Mouse (Mus musculus): ENCODE measurements at regions not wholly inside any gene's neighbourhood (a gene's known extent, or its start where the extent isn't known, plus 50 kb on each side); places are given as distances from the start of the nearest gene placed in this dataset.
A peak's percentile ranks its signal among the peaks of the same experiment; 100 is the strongest.

DNA sequence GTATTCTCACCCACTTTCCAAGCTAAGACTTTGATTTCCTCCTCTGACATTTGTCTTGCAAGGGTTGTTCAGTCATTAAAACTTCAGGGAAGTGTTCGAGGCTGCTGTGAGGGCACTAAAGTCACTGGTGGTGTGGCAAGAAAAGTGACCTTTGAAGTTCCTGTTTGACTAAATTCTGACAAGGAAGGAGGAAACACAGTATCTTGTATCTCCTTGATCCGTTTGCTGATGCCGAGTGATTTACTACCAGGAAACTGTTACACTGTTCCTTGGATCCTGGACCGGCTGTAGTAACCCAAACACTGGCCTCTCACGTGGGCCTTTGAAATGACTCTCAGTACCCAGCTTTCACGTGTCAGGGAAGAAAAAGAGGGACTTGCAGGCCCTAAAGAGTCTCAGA, 53.5 kb upstream of the Ralgapa2 start:
- no peak for DNase-seq (ENCODE audit: low read depth, low spot score)

DNA sequence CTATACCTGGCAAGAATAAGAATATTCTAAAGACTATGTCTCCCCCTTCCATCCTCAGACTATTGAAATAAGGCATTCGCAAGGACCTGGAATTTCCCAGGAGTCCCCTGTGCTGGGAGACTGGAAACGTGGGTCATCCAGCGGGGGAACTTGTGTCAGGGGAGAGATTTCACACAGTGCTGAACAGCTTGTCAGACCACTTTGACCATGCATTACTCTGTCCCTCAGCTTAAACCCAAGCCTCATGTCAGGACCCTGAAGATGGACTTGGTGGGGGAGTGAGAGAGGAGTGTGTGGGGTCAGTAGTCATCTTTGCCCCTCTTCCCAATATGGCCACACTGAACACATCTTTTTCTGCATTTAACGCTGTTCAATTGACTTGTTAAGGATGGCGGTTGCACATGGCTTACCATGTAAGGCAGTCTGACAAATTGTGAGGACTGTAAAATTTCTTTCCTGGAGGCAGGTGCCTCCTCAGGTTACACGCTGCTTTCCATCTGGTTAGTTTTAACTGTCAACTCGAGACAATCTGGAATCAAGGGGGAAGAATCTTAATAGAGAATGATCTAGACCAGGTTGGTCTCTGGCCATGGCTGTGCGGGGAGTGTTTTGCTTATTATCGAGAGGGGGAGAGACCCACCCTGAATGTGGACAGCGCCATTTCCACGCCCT, 56.2 kb upstream of the Ralgapa2 start:
- DNase-seq (ENCODE audit: low read depth, low spot score), result no peak

DNA sequence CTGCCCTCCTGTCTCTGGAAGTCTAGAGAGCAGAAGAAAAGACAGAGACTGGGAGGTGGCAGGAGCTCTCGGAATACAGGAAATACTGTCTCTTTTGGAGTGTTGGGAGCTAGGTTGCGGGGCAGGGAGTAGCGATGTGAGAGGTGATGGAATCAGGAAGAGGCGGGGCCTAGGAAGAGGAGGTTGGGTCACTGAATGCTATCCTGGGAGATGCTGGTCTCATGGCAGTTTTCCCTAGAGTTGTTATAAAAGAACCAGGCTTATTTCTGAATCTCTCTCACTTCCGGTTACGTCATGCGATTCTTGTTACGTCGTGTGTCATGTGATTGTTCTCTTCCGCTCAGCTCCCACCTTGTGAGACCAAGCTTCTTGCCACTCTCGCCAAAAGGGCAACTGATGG, 58.9 kb upstream of the Ralgapa2 start:
- no peak for DNase-seq (ENCODE audit: low read depth, low spot score)

DNA sequence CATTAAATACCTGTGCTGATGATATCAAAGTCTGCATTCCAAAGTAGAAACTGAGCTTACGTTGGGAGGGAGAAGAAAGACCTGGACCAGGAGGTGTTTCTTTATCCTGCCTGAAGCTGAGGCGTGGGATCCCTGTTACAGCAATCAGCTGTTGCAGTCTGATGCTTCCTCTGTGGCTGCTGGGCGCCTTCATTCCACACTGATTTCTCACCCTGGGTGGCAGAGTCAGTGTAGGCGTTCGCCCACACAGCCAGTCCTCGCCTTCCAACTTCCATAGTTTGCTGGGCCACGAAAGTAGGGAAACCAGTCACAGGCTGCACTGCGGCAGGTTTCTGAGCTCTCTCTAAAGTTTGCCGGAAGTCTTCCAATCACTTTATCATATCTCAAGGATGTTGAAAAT, 59.7 kb upstream of the Ralgapa2 start:
- no peak for DNase-seq (ENCODE audit: low read depth, low spot score)

DNA sequence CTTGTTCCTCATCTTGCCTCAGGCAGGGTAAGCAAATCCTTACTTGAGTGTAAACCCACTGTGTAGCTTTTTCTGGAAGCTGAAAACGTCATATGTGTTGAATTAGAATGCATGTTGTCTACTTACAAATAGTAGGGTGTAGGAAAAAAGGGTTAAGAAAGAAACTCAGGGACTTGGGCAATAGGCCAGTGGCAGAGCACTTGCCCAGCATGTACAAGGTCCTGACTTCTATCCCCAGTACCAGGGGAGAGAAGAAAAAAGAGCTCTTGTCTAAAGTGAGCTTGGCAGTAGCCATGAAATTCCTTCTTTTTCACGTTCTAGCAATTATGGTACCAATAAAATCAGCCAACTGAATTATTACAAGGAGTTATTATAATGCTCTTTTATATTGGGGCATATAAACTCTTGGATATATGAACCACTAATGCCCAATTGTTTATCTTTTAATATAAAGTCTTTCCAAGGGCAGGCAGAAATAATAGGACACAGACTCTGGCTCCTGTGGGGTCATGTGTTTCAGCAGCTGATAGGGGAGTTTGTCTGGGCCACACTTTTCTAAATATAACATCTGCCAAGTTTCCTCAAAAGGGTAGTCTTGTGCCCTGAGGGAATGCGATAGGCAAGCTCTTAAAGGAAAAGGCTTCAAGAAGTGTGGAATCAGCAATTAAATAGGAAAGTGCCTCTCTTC, 63.6 kb upstream of the Ralgapa2 start:
- no peak for DNase-seq (ENCODE audit: low read depth, low spot score)

DNA sequence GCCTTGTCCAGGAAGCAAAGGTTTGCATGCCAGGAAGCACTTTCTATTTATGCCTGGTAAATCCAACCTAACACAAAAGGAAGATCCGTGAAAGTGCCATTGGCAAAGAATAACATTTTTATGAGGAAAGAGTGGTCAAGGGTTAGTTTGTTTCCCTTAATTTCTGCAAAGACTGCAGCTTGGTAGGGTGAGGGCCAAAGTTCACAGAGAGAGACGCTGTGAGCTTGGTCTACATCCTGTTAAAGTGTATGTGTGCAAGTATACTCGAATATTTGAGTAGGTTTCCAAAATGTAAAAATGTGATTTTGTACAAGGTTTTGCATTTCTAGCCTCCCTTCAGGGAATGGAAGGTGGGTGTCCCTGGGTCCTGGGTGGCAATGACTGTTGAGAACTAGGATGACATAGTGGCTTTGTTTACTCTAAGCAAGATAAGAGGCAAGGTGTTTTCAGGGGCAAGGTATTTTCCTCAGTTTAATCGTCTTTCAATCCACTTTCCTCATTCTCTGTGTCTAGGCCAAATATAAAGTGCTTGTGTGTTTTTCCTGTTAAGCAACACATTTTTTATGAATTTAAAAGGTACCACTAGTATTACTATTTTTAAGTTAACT, 64.3 kb upstream of the Ralgapa2 start:
- DNase-seq (ENCODE audit: low read depth, low spot score), result no peak

DNA sequence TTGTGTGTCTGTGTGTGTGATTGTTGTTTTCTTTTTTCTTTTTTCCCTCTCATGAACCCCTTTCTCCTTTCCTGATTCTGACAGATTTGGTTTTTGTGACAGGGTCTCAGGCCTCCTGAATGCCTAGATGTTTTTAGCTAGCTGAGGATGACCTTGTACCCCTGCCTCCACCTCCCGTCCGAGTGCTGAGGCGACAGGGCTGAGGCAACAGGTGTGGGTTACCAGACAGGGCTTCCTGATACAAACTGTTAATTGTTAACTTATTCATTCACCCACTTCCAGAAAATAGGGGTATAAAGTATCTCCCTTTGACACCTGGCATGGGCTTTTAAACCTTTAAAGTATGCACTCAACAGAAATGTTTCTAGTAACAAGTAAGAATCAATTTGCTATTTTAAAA, 65.0 kb upstream of the Ralgapa2 start:
- no peak for DNase-seq (ENCODE audit: low read depth, low spot score)

DNA sequence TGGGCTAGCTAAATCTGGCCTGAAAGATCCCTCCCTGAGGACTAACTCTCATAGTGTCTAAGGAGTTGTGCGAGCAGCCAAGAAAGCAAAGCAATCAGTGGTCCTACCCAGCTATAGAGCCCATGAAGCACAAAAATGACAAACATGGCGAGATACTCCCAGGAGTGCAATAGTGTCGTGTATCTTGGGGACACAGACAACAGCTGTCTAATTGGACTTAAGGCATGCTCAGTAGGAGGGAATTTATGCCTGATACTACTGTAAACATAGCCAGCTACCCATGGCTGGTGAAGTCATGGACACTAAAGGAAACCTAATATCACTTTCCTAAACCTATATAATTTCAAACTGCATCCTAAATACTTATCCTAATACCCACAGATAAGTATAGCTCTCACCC, 69.1 kb upstream of the Ralgapa2 start:
- DNase-seq (ENCODE audit: low read depth, low spot score), result no peak

DNA sequence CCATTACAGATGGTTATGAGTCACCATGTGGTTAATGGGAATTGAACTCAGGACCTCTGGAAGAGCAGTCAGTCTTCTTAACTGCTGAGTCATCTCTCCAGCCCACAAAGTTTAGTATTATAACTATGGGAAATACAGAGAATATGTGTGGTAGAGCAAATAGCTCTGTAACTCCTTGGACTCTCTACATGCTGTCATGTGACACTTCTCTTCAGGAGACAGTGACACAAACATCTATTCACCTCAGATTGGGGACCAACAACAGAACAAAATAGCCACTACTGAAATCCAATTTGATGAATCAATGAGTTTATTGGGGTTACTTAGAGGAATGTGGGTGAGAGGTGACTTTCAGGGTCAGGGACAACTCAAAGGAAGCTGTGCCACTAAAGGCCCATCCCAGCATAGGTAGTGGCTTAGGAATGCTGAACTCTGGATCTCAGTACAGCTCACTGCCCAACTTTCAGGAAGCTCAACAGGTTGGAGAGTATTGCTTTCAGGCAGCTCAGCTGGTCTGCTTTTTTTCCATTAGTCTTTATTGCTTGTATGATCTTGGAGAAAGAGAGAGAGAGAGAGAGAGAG, 71.8 kb upstream of the Ralgapa2 start:
- no peak for DNase-seq (ENCODE audit: low read depth, low spot score)

DNA sequence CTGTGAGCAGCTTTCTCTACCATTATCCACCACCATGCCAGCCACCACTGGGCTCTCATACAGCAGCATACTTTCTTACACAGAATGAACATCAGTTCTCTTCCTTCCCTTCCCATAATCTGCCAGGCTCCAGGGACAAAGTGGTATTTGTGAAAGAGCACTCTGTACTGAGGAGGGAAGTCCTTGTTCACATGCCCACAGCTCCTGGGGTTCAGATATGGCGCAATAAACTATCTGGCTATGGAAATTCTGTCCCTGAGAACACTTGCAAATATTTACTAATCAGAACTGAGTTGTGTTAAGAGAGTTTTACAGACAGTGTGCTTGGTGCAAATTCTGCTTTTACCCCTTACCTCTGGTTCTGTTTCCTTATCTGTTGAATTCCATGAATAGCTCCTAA, 74.2 kb upstream of the Ralgapa2 start:
- no peak for DNase-seq (ENCODE audit: low read depth, low spot score)

DNA sequence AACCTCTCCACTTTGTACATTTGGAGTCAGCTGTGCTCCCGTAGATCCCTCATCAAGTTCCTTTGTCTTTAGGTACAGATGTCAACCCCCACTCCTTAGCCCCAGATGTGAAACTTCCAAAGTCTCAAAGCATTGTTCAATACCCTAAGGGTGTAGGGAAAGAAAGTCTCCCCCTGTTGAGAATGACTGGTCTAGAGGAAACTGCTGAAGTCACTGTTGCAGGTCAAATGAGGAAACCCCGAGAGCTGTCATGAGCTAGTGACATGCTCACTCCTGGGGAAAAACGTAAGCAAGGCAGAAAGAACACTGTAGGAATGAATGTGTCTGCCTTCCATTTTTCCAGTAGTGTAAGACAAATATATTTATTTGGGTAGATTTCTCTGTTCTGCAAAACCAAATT, 74.8 kb upstream of the Ralgapa2 start:
- no peak for DNase-seq (ENCODE audit: low read depth, low spot score)

DNA sequence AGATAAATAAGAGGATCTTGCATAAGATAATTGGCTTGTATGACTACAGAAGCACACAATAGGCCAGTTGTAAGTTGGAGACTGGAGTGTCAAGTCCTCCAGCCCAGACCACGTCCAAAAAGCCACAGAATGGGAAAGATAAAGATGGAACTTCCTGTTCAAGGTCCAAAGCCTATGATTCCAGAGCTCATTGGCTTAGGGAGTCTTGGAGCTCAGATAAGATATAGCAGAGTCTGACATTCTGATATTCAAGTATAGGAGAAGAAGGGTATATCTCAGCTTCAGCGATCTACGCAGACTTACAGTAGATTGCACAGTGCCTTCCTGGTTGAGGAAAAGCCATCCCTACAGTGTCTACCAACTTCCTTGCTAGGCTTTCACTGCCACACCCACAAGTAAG, 77.7 kb upstream of the Ralgapa2 start:
- no peak for DNase-seq (ENCODE audit: low read depth, low spot score)

DNA sequence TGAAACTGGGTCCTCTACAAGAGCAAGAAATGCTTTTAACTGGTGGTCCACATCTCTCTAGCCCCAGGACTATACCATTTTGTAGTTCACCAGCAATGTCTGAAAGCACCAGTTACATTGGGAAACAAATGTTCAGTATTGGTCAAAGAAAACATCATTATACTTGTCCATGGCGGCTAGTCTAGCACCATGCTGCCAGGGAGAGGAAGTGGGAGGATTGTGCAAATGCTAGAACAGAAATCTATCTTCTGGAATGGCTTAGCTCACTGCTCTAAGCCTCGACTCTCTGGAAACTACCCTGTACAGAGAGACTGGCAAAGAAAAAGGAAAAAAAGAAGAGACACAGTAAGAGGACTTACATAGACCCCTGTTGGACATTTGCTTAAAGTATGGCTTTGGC, 81.1 kb upstream of the Ralgapa2 start:
- DNase-seq (ENCODE audit: low read depth, low spot score), result no peak

DNA sequence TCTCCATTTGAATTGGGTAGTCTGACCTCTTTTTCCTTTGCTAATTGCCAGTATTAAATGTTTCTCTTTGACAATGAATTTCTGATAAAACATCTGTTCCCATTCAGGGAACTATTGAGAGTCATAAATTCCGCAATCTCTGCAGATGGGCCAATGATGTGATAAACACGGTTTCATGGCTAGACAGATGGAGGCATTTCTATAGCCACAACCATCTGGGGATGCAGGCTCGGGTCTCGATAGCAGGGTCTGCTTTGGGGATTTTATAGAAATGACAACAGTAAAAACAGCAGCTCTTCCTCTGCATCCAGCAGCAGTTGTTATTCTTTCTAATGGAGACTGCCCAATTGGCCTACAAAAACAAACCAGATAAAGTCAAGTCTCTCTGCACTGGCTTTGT, 82.1 kb upstream of the Ralgapa2 start:
- no peak for DNase-seq (ENCODE audit: low read depth, low spot score)

DNA sequence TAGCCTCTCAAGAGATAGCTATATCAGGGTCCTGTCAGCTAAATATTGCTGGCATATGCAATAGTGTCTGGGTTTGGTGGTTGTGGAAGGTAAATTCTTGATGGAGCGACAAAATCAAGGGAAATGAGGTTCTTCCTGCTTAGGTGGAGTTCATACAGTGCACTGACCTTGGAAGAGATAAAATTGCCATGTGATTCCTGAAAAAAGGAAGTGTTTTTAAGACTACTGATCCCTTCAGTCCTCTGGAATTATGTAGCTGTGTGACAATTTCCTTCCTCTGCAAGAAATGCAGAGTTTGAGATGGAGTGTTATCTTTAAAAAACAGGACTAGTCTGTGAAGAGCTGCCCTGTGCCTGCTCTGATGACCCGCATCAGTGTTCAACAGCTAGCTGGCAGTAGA, 83.5 kb upstream of the Ralgapa2 start:
- DNase-seq (ENCODE audit: low read depth, low spot score), result no peak

DNA sequence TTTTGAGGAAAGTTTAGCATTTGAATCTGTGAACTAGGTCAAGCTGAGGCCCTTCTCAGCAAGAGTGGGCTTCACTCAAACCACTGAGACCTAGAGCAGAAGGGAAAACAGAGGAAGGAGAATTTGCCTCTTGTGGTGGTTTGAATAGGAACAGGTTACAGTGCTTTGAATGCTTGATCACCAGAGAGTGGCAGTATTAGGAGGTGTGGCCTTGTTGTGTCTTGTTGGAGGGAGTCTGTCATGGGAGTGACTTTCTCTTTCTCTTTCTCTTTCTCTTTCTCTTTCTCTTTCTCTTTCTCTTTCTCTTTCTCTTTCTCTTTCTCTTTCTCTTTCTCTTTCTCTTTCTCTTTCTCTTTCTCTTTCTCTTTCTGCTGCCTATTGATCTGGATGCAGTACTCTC, 94.0 kb upstream of the Ralgapa2 start:
- no peak for DNase-seq (ENCODE audit: low read depth, low spot score)

DNA sequence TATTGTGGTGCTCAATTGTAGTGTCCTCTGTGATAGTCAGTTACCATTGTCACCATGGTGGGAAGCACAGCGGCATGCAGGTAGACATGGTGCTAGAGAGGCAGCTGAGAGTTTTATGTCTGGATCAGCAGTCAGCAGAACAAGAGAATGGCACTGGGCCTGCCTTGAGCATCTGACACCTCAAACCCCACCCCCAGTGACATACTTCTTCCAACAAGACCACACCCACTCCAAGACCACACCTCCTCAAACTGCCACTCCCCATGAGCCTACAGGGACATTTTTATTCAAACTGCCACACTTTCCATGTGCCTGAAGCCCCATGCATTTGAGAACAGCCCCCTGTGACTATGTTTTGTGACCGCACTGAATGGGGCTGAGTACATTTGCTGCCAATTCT, 98.8 kb upstream of the Ralgapa2 start:
- peak; percentile 27 for DNase-seq (ENCODE audit: low read depth, low spot score)

DNA sequence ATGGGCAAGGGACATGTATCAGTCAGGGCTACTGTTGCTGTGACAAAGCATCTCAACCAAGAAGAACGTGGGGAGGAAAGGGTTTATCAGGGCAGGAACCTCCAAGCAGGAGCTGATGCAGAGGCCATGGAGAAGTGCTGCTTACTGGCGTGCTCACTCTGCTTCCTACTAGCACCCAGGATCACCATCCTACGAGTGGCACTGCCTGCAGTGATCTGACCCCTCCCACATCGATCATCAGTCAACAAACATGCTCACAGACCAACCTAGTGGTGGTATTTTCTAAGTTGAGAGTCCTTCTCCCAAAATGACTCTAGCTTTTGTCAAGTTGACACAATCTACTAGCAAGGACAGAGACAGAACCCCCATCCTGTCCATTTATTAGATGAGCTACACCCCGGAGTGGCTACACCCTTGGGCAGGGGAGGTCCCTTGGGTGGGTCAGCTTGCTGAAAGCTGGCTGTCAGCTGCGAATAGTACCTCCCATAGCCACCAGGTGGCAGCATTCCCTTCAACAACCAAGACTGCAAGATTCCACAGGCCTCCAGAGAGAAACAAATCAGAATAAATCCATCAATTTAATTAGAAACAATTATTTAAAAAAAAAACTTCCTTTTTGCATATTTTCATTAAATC, 99.9 kb upstream of the Ralgapa2 start:
- peak; percentile 81 for DNase-seq (ENCODE audit: low read depth, low spot score)

DNA sequence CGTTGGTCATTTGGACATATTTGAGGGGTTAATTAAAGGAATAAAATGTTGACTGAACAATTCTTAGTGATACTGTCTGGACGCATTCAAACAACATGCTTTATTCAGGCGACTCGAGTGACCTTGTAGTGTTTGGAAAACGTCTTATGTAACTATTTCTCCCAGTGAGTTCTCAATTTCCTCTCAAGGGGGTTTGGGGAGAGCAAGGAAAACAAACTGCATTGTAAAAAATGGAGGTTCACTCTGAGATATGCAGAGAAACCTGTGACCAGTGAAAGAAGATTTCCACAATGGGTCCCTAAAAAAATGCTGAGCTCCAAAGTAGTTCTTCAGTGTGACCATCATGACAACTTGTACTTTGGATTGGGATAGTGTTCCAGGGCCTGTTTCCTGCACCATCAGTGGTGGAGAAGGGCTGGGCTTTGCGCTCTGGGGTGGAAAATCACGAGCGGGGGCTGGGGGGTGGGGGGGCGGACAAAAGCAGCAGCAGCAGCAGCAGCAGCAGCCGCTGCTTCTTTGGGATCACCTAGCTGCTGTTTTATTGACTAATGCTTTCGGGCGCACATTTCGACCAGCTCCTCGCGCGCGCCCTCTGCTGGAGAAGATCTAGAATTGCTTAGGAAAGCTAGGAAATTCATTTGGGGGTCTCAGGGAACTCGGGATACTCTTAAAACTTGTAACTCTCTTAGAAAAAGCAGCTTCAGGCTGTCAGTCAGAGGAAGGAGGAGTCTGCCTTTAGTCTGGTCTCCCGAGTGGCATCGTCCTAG, 100.6 kb upstream of the Ralgapa2 start:
- peak; percentile 51 for DNase-seq (ENCODE audit: low read depth, low spot score)

DNA sequence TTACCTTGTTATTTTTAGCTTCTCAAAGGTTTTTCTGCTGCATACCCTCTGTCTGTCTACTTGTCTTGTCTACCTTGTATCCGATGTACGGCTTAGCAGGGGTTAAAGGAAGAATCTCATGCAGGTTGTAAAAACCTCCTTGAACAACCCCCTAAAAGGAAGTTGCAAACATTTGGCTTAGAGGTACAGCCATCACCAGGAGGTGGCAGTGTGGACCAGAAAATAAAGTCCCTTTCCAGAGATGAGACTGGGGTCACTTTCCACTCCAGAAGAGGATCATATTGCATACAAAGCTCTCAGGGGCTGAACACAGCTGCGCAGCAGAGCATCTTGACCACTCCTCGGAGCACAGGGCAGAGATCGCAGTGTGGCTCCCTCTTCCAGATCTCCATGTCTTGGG, 109.0 kb upstream of the Ralgapa2 start:
- DNase-seq (ENCODE audit: low read depth, low spot score), result peak; percentile 83

DNA sequence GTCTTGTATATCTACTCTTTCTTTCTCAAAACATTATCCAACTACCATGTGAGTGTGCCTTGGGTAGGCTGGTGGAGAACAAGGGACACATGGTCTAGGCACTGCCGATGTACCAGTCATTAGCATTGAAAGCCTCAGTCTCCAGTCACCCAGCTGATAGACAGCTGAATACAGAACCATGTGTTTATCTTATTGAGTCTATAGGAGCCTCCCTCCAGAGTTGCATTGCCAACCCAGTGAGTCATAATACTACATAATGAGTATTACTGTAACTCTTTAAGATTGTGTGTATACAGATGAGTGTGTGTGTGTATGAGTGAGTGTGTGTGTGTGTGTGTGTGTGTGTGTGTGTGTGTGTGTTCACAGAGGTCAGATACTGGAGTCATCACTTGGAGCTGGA, 110.9 kb upstream of the Ralgapa2 start:
- DNase-seq (ENCODE audit: low read depth, low spot score), result no peak

DNA sequence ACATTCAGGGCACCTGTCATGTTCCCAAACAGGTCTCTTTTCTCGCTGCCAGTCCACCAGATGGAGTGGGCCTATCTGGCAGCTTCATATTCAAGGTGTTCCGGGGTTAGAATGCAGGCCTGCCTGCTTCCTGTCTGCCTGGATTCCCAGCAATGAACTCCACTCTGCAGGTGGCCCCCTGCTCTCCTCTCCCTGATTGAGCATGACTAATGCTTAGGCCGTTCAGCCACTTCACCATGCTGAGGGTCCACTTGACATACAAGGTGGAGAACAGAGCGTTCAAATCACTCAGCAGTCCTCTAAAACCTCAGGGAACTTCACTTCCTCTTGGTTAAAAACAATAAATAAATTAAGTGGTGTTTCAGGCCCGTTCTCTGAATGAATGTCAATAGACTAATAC, 112.1 kb upstream of the Ralgapa2 start:
- DNase-seq (ENCODE audit: low read depth, low spot score), result no peak

Measured in ES-CJ7 (cell line).